Comparison of ENCODE assay signal across 9 mouse cellular contexts in the genomic region with DNA sequence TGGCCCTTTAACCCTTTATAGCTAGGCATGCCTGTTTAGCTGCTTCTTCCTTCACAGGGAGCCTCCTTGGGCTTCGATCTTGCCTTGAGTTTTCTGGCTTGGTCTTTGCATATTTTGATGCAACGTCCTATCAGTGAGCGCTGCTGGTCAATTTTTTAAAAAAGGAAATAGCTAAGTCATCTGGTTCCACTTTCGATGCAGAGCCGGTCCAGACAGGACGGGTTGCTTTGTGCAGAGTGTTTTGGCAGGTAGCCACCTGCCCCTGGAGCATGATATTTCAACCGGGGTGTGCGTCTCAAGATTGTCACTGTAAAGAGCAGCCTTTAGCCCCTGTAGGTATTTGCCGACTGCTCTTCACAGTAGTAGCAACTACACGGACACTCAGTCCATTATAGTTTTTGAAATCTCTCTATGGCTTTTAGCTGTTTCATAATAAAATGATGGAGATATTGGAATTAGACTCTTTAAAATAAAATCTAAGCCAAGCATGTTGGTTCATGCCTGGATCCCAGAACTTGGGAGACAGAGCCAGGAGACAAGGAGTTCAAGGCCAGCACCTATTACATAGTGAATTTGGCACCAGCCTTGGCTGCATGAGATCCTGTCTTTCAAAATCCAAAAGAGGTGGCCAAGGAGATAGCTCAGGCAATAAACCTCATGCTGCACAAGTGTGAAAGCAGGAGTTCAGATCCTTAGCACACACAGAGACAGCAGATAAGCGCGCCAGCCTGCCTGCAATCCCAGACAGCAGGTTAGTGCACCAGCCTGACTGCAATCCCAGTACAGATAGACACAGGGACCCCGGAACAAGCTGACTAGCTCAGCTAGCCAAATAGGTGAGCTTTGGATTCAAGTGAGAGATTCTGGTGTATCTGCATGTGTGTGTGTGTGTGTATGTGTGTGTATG. TPM values are rescaled to one million over a fixed set of nuclear protein-coding genes. Genes with fewer than 3 reads are reported as not detected.
DNase-seq lines count a peak whose midpoint lies in the region; ATAC-seq lines count a peak whose summit lies in the region.
"Had no signal": no experiment of that assay in that cellular context is flagged by ENCODE, and none has a peak within 500 bp of the region (broad histone marks: within the 10 kb centered on the region; RNA-seq: fewer than 3 reads in every experiment).

No protein-coding gene starts in this region.

- H3K4me2 ChIP-seq in limb, embryonic 11.5 days (ENCODE audit: low read depth, severe bottlenecking), result no peak overlapping the region
- no peak overlapping the region for H3K4me2 ChIP-seq in embryonic facial prominence, embryonic 11.5 days (ENCODE audit: low read depth, low read length)
- H3K4me2 ChIP-seq in intestine, embryonic 15.5 days (replicated peaks), result no peak overlapping the region
- H3K4me2 ChIP-seq: midbrain, embryonic 11.5 days had no signal

- no peak overlapping the region for H3K4me3 ChIP-seq in limb, embryonic 11.5 days (ENCODE audit: low read depth, low read length)
- H3K4me3 ChIP-seq in limb, embryonic 10.5 days, result no peak overlapping the region
- H3K4me3 ChIP-seq in embryonic facial prominence, embryonic 11.5 days (ENCODE audit: low read depth, low read length), result no peak overlapping the region
- H3K4me3 ChIP-seq in intestine, embryonic 15.5 days (replicated peaks), result no peak overlapping the region

- peaks cover 2% of the 10 kb centered on the region; the same call in 1 of the 2 replicates for H3K4me1 ChIP-seq in limb, embryonic 11.5 days (ENCODE audit: control insufficient read depth, insufficient read depth, low read length)
- H3K4me1 ChIP-seq in limb, embryonic 10.5 days, result peaks cover 8% of the 10 kb centered on the region
- no peaks in the 10 kb centered on the region for H3K4me1 ChIP-seq in embryonic facial prominence, embryonic 11.5 days (ENCODE audit: control insufficient read depth, insufficient read depth, low read length)
- 0 out of 2 replicates have a peak, but pooled peaks cover 2% of the 10 kb centered on the region for H3K4me1 ChIP-seq in intestine, embryonic 15.5 days (replicated peaks)

- ATAC-seq in limb, embryonic 11.5 days (ENCODE audit: insufficient number of reproducible peaks, low FRiP score, low TSS enrichment, low read depth), result no peak
- peak; percentile 49; the same call in 1 of the 2 replicates for ATAC-seq in embryonic facial prominence, embryonic 11.5 days (replicated peaks; ENCODE audit: insufficient number of reproducible peaks, low FRiP score, low TSS enrichment, low read depth)
- ATAC-seq in intestine, embryonic 15.5 days, result no peak

- DNase-seq in limb, embryonic 11.5 days (ENCODE audit: low spot score), result peak; percentile 32
- no peak for DNase-seq in limb, embryonic 10.5 days (ENCODE audit: low spot score)
- DNase-seq in embryonic facial prominence, embryonic 11.5 days (ENCODE audit: low spot score), result peak; percentile 70
- DNase-seq in heart, postnatal 14 days, result peak; percentile 12 to 48
- peak; percentile 31 for DNase-seq in skeletal muscle tissue, adult 2 months (ENCODE audit: low read depth, low spot score)
- no peak for DNase-seq in right cerebral cortex, postnatal 14 days
- no peak for DNase-seq in right cerebral cortex, adult 2 months (ENCODE audit: low spot score in 2 of 2)

- intact Hi-C loops in heart, postnatal 14 days (cut with DNase I), result no loop called here

- no peaks in the 10 kb centered on the region for H3K9me3 ChIP-seq in limb, embryonic 11.5 days (ENCODE audit: control insufficient read depth, low read length)
- H3K9me3 ChIP-seq in limb, embryonic 10.5 days (replicated peaks), result no peaks in the 10 kb centered on the region
- no peaks in the 10 kb centered on the region for H3K9me3 ChIP-seq in embryonic facial prominence, embryonic 11.5 days (replicated peaks; ENCODE audit: control insufficient read depth, low read length)
- no peaks in the 10 kb centered on the region for H3K9me3 ChIP-seq in intestine, embryonic 15.5 days

- no peak overlapping the region for H3K9ac ChIP-seq in limb, embryonic 11.5 days (ENCODE audit: low read length)
- no peak overlapping the region for H3K9ac ChIP-seq in embryonic facial prominence, embryonic 11.5 days (replicated peaks; ENCODE audit: low read length)
- H3K9ac ChIP-seq in intestine, embryonic 15.5 days, result no peak overlapping the region

- no peaks in the 10 kb centered on the region for H3K27me3 ChIP-seq in limb, embryonic 11.5 days (ENCODE audit: control insufficient read depth, insufficient read depth, low read length)
- no peaks in the 10 kb centered on the region for H3K27me3 ChIP-seq in limb, embryonic 10.5 days (ENCODE audit: low read depth, poor library complexity, severe bottlenecking)
- no peaks in the 10 kb centered on the region for H3K27me3 ChIP-seq in embryonic facial prominence, embryonic 11.5 days (ENCODE audit: control insufficient read depth, insufficient read depth, low read length)
- no peaks in the 10 kb centered on the region for H3K27me3 ChIP-seq in intestine, embryonic 15.5 days (replicated peaks)

- H3K27ac ChIP-seq in limb, embryonic 11.5 days (replicated peaks; ENCODE audit: low read depth, low read length), result no peak overlapping the region
- H3K27ac ChIP-seq in limb, embryonic 10.5 days, result no peak overlapping the region
- 0 out of 2 replicates have a peak overlapping the region, but pooled peaks have one; percentile 28 for H3K27ac ChIP-seq in embryonic facial prominence, embryonic 11.5 days (replicated peaks; ENCODE audit: low read depth, low read length)
- H3K27ac ChIP-seq in intestine, embryonic 15.5 days, result no peak overlapping the region

- WGBS in limb, embryonic 11.5 days, result 69% methylated on average over 13 of the region's 13 CpGs
- 82% methylated on average over 13 of the region's 13 CpGs for WGBS in limb, embryonic 10.5 days
- WGBS in embryonic facial prominence, embryonic 11.5 days, result 51% methylated on average over 13 of the region's 13 CpGs
- WGBS in intestine, embryonic 15.5 days, result 64% methylated on average over 13 of the region's 13 CpGs

- no peaks in the 10 kb centered on the region for H3K36me3 ChIP-seq in limb, embryonic 11.5 days (ENCODE audit: control insufficient read depth, insufficient read depth, low read length)
- H3K36me3 ChIP-seq in limb, embryonic 10.5 days, result no peaks in the 10 kb centered on the region
- no peaks in the 10 kb centered on the region for H3K36me3 ChIP-seq in embryonic facial prominence, embryonic 11.5 days (replicated peaks; ENCODE audit: control insufficient read depth, insufficient read depth, low read depth, low read length)
- no peaks in the 10 kb centered on the region for H3K36me3 ChIP-seq in intestine, embryonic 15.5 days

RNA-seq across cellular contexts. Expression of a gene that starts 41.6 kb away (rescaled TPM):
- 94.8 and 106 TPM in 2 replicates for polyA plus RNA-seq in limb, embryonic 11.5 days (2014; fragmentation: Nextera tagmentation; extraction: Ambion mirVana)
- 78.5 and 80.8 TPM in 2 replicates for polyA plus RNA-seq in limb, embryonic 10.5 days (2016; fragmentation: Nextera tagmentation; extraction: Ambion mirVana)
- 100 and 116 TPM in 2 replicates for polyA plus RNA-seq in embryonic facial prominence, embryonic 11.5 days (2014; fragmentation: Nextera tagmentation; extraction: Ambion mirVana)
- 10 to 100 TPM; 37.6 to 37.9 TPM for total RNA-seq in heart, postnatal 14 days (2021)
- polyA plus RNA-seq in intestine, embryonic 15.5 days (2015; fragmentation: Nextera tagmentation; extraction: Ambion mirVana), result 67.6 and 68.6 TPM in 2 replicates

Comparison
In these comparisons a context has a peak if more than half of its experiments do, and no peak if none do; other contexts are left out.
1. DNase-seq: peak in limb, embryonic 11.5 days (single experiment), embryonic facial prominence, embryonic 11.5 days (single experiment), heart, postnatal 14 days (2 of 2) and skeletal muscle tissue, adult 2 months (single experiment); none in limb, embryonic 10.5 days (single experiment), right cerebral cortex, postnatal 14 days (single experiment) and right cerebral cortex, adult 2 months (0 of 2).